Mouse (Mus musculus): ENCODE measurements around the gene Tbx6.

DNA sequence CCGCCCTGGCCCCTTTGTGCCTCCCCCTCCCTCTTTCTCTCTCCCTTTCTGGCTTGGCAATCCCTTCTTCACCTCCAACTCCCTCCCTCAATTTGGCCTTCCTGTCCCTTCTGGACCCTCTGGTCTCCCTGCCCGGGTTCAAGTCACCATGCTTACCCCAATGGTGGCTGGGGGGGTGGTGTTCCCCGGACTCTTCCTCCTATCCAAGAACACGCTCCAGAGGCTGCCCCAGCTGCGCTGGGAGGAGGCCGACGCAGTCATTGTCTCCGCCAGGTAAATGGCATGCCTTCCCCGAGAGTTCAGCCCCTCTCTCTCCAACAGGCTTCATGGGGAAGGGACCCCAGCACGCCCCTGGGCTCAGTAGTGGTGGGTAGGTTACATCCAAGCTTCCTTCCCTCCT, 42.7 kb downstream of the Tbx6 start:
- TF ChIP-seq CTCF (IDR thresholded peaks at IDR 0.05; ENCODE audit: low read depth, low read length) (no peak), POLR2A (IDR thresholded peaks at IDR 0.05; ENCODE audit: insufficient read depth, low read length) (no peak), EP300 (IDR thresholded peaks at IDR 0.05; ENCODE audit: insufficient read depth, low read depth, low read length) (no peak)

Measured in ES-Bruce4 (cell line).